Mouse (Mus musculus): Measurements from ENCODE around the gene Mutyh. TPM values are rescaled to one million over a fixed set of nuclear protein-coding genes. Genes with fewer than 3 reads are reported as not detected.
"Not testable (repeated sequence)": the region's sequence is repeated elsewhere in the genome, so short reads cannot be mapped to it uniquely, and the experiment has no call there.

Gene Mutyh
- polyA plus RNA-seq, 1 experiment = 6.3 TPM

GRCm38 (mm10) chr4:116838999-116839398 lies 31.5 kb downstream of the Mutyh start:
- Histone ChIP-seq H3ac (ENCODE audit: control insufficient read depth, insufficient read length, low read depth) (no peak overlapping the region), H3K4me3 (ENCODE audit: insufficient read depth, poor library complexity, severe bottlenecking) (no peak overlapping the region), H3K27me3 (ENCODE audit: control insufficient read depth, insufficient read depth, insufficient read length) (peaks cover 15% of the 10 kb centered on the region), H3K79me3 (ENCODE audit: low read depth) (no peaks in the 10 kb centered on the region), H3K36me3 (ENCODE audit: control insufficient read depth, insufficient read depth) (no peaks in the 10 kb centered on the region), H3K79me2 (ENCODE audit: control insufficient read depth, insufficient read depth) (no peaks in the 10 kb centered on the region)
- TF ChIP-seq USF1 (IDR thresholded peaks at IDR 0.05; ENCODE audit: low read depth) (no peak), MYOD1 (IDR thresholded peaks at IDR 0.05; ENCODE audit: control insufficient read depth, insufficient read length, low read depth) (no peak), FOSL1 (IDR thresholded peaks at IDR 0.05; ENCODE audit: insufficient read depth, low read length, poor library complexity, severe bottlenecking) (no peak), MAX (IDR thresholded peaks at IDR 0.05) (no peak), MYOG (IDR thresholded peaks at IDR 0.05; ENCODE audit: control insufficient read depth, extremely low read depth, insufficient read length) (no peak), CEBPB (IDR thresholded peaks at IDR 0.05; ENCODE audit: low read depth) (no peak), CTCF (IDR thresholded peaks at IDR 0.05; ENCODE audit: control insufficient read depth, insufficient read depth, insufficient read length) (no peak)

DNA sequence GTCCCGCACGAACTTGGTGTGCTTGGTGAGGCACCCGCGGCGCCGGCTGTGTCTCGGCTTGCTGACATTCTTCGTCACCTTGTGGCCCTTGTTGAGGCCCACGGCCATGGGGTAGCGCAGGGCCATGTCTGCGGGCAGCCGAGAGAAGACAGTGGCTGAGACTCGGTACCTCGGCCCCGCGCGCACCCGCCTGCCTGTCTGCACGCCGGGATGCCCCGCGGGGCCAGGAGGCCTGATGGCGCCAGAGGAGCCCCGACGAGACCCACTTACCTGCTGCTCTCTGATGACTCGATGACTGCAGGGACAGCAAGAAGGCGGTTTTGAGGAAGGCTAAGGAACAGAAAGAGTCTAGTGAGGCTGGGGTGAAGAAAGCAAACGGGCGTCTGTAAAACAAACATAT lies 32.6 kb downstream of the Mutyh start:
- not testable (repeated sequence) for H3K36me3 ChIP-seq (ENCODE audit: control insufficient read depth, insufficient read depth); H3K79me3 ChIP-seq (ENCODE audit: low read depth); H3K4me3 ChIP-seq (ENCODE audit: insufficient read depth, poor library complexity, severe bottlenecking); H3ac ChIP-seq (ENCODE audit: control insufficient read depth, insufficient read length, low read depth); H3K79me2 ChIP-seq (ENCODE audit: control insufficient read depth, insufficient read depth)
- peaks cover 15% of the 10 kb centered on the region for H3K27me3 ChIP-seq (ENCODE audit: control insufficient read depth, insufficient read depth, insufficient read length)

DNA sequence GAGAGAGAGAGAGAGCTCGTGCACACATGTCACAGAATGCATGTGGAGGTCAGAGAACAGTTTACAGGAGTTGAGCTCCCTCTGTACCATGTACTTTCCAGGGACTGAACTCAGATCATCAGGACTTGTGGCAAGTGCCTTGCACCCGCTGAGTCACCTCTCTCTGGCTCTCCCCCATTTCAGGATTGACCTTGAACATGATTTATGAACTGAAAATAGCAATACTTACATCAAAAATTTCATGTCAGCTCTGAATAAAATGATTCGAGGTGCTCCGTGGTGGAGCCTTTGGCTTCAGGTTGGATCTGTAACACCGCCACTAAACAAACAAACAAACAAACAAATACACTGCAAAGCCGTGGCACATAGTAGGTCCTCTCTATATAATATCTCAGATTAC lies 33.3 kb downstream of the Mutyh start:
- Histone ChIP-seq H3K36me3 (ENCODE audit: control insufficient read depth, insufficient read depth) (no peaks in the 10 kb centered on the region), H3K79me2 (ENCODE audit: control insufficient read depth, insufficient read depth) (no peaks in the 10 kb centered on the region), H3ac (ENCODE audit: control insufficient read depth, insufficient read length, low read depth) (no peak overlapping the region), H3K79me3 (ENCODE audit: low read depth) (no peaks in the 10 kb centered on the region), H3K27me3 (ENCODE audit: control insufficient read depth, insufficient read depth, insufficient read length) (peaks cover 15% of the 10 kb centered on the region), H3K4me3 (ENCODE audit: insufficient read depth, poor library complexity, severe bottlenecking) (no peak overlapping the region)
- no peak for TF ChIP-seq MYOD1 (IDR thresholded peaks at IDR 0.05; ENCODE audit: control insufficient read depth, insufficient read length, low read depth)
- TF ChIP-seq MYOG (IDR thresholded peaks at IDR 0.05; ENCODE audit: control insufficient read depth, extremely low read depth, insufficient read length) = no peak
- no peak for TF ChIP-seq CEBPB (IDR thresholded peaks at IDR 0.05; ENCODE audit: low read depth)
- TF ChIP-seq USF1 (IDR thresholded peaks at IDR 0.05; ENCODE audit: low read depth) = no peak
- TF ChIP-seq MAX (IDR thresholded peaks at IDR 0.05) = no peak
- TF ChIP-seq FOSL1 (IDR thresholded peaks at IDR 0.05; ENCODE audit: insufficient read depth, low read length, poor library complexity, severe bottlenecking) = no peak
- no peak for TF ChIP-seq CTCF (IDR thresholded peaks at IDR 0.05; ENCODE audit: control insufficient read depth, insufficient read depth, insufficient read length)

DNA sequence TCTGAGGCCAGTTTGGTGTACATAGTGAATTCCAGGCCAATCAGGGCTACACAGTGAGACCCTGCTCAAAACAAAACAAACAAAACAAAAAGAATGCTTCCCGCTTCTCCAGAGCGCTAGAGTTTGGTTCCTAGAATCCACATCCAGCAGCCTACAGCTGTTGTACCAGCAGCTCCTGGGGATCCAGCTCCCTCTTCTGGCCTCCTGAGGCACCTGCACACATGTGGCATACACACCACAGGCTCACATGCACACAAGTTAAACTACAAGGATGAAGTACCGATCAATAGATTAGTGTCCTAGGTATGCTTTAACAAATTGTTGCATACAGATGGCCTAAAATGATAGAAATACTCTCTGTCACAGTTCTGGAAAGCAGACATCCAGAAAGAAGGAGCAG lies 36.8 kb downstream of the Mutyh start:
- Histone ChIP-seq H3ac (ENCODE audit: control insufficient read depth, insufficient read length, low read depth) (no peak overlapping the region), H3K79me2 (ENCODE audit: control insufficient read depth, insufficient read depth) (no peaks in the 10 kb centered on the region), H3K79me3 (ENCODE audit: low read depth) (no peaks in the 10 kb centered on the region), H3K4me3 (ENCODE audit: insufficient read depth, poor library complexity, severe bottlenecking) (no peak overlapping the region), H3K27me3 (ENCODE audit: control insufficient read depth, insufficient read depth, insufficient read length) (peaks cover 12% of the 10 kb centered on the region), H3K36me3 (ENCODE audit: control insufficient read depth, insufficient read depth) (no peaks in the 10 kb centered on the region)
- no peak for TF ChIP-seq FOSL1 (IDR thresholded peaks at IDR 0.05; ENCODE audit: insufficient read depth, low read length, poor library complexity, severe bottlenecking)
- no peak for TF ChIP-seq CTCF (IDR thresholded peaks at IDR 0.05; ENCODE audit: control insufficient read depth, insufficient read depth, insufficient read length)
- no peak for TF ChIP-seq MYOG (IDR thresholded peaks at IDR 0.05; ENCODE audit: control insufficient read depth, extremely low read depth, insufficient read length)
- no peak for TF ChIP-seq MYOD1 (IDR thresholded peaks at IDR 0.05; ENCODE audit: control insufficient read depth, insufficient read length, low read depth)
- no peak for TF ChIP-seq USF1 (IDR thresholded peaks at IDR 0.05; ENCODE audit: low read depth)
- no peak for TF ChIP-seq MAX (IDR thresholded peaks at IDR 0.05)
- no peak for TF ChIP-seq CEBPB (IDR thresholded peaks at IDR 0.05; ENCODE audit: low read depth)

- Histone ChIP-seq H3K4me3 (ENCODE audit: insufficient read depth, poor library complexity, severe bottlenecking) (no peak overlapping the region), H3K79me2 (ENCODE audit: control insufficient read depth, insufficient read depth) (no peaks in the 10 kb centered on the region), H3K79me3 (ENCODE audit: low read depth) (no peaks in the 10 kb centered on the region), H3ac (ENCODE audit: control insufficient read depth, insufficient read length, low read depth) (no peak overlapping the region), H3K27me3 (ENCODE audit: control insufficient read depth, insufficient read depth, insufficient read length) (peaks cover 26% of the 10 kb centered on the region), H3K36me3 (ENCODE audit: control insufficient read depth, insufficient read depth) (no peaks in the 10 kb centered on the region)
- TF ChIP-seq CTCF (IDR thresholded peaks at IDR 0.05; ENCODE audit: control insufficient read depth, insufficient read depth, insufficient read length) = no peak
- no peak for TF ChIP-seq USF1 (IDR thresholded peaks at IDR 0.05; ENCODE audit: low read depth)
- no peak for TF ChIP-seq FOSL1 (IDR thresholded peaks at IDR 0.05; ENCODE audit: insufficient read depth, low read length, poor library complexity, severe bottlenecking)
- no peak for TF ChIP-seq MYOD1 (IDR thresholded peaks at IDR 0.05; ENCODE audit: control insufficient read depth, insufficient read length, low read depth)
- no peak for TF ChIP-seq MYOG (IDR thresholded peaks at IDR 0.05; ENCODE audit: control insufficient read depth, extremely low read depth, insufficient read length)
- TF ChIP-seq CEBPB (IDR thresholded peaks at IDR 0.05; ENCODE audit: low read depth) = no peak
- no peak for TF ChIP-seq MAX (IDR thresholded peaks at IDR 0.05)
Measured at GRCm38 (mm10) chr4:116849901-116850300, 42.4 kb downstream of the Mutyh start.

GRCm38 (mm10) chr4:116854286-116854685 lies 46.8 kb downstream of the Mutyh start:
- Histone ChIP-seq H3ac (ENCODE audit: control insufficient read depth, insufficient read length, low read depth) (no peak overlapping the region), H3K79me3 (ENCODE audit: low read depth) (no peaks in the 10 kb centered on the region), H3K4me3 (ENCODE audit: insufficient read depth, poor library complexity, severe bottlenecking) (no peak overlapping the region), H3K27me3 (ENCODE audit: control insufficient read depth, insufficient read depth, insufficient read length) (peaks cover 36% of the 10 kb centered on the region), H3K36me3 (ENCODE audit: control insufficient read depth, insufficient read depth) (no peaks in the 10 kb centered on the region), H3K79me2 (ENCODE audit: control insufficient read depth, insufficient read depth) (no peaks in the 10 kb centered on the region)
- TF ChIP-seq MYOD1 (IDR thresholded peaks at IDR 0.05; ENCODE audit: control insufficient read depth, insufficient read length, low read depth) (no peak), FOSL1 (IDR thresholded peaks at IDR 0.05; ENCODE audit: insufficient read depth, low read length, poor library complexity, severe bottlenecking) (no peak), CTCF (IDR thresholded peaks at IDR 0.05; ENCODE audit: control insufficient read depth, insufficient read depth, insufficient read length) (no peak), MAX (IDR thresholded peaks at IDR 0.05) (no peak), CEBPB (IDR thresholded peaks at IDR 0.05; ENCODE audit: low read depth) (no peak), MYOG (IDR thresholded peaks at IDR 0.05; ENCODE audit: control insufficient read depth, extremely low read depth, insufficient read length) (no peak), USF1 (IDR thresholded peaks at IDR 0.05; ENCODE audit: low read depth) (no peak)

Measured in C2C12 (cell line).